Mouse (Mus musculus) MEL (cell line): ENCODE results near the gene Fahd1. TPM values are rescaled to one million over a fixed set of nuclear protein-coding genes. Genes with fewer than 3 reads are reported as not detected.

Experiments
- DNase-seq: peaks from one replicate; pipeline ENCODE4 v3.0.0; 2011; ENCODE audit warnings: low read depth, low spot score
- H3K27ac ChIP-seq: 2 replicates; pipeline ENCODE4 v1.5.1; 2012; ENCODE audit warnings: low read depth, mild to moderate bottlenecking, control low read depth, low read length, moderate library complexity; ENCODE audit not compliant: control insufficient read depth
- H3K27me3 ChIP-seq, 2 experiments: fragments of 150-350 bp in 1 of 2; sonication (generic) in 1 of 2; 2 replicates each; pipeline ENCODE4 v1.6.1; 2012; ENCODE audit warnings: low read length in 2 of 2, mild to moderate bottlenecking in 2 of 2, improper control_type of control experiment in 1 of 2, moderate library complexity in 1 of 2; ENCODE audit not compliant: insufficient read depth in 2 of 2, control insufficient read depth in 1 of 2
- H3K36me3 ChIP-seq, 2 experiments: 2 replicates each; pipeline ENCODE4 v1.6.1; 2012 to 2014; ENCODE audit warnings: low read length in 2 of 2, improper control_type of control experiment in 1 of 2, inconsistent platforms in 1 of 2, mild to moderate bottlenecking in 1 of 2; ENCODE audit not compliant: insufficient read depth in 2 of 2, control insufficient read depth in 1 of 2
- H3K4me1 ChIP-seq, 2 experiments: fragments of 150-350 bp in 1 of 2; sonication (generic) in 1 of 2; 2 replicates each; pipeline ENCODE4 v1.6.1; 2012; ENCODE audit warnings: low read length in 2 of 2, improper control_type of control experiment in 1 of 2, mild to moderate bottlenecking in 1 of 2; ENCODE audit not compliant: insufficient read depth in 2 of 2, control insufficient read depth in 1 of 2
- H3K4me3 ChIP-seq, 2 experiments: fragments of 150-350 bp in 1 of 2; sonication (generic) in 1 of 2; 2 replicates each; pipeline ENCODE4 v1.5.1; 2012; ENCODE audit warnings: low read depth in 2 of 2, low read length in 2 of 2, mild to moderate bottlenecking in 2 of 2, moderate library complexity in 2 of 2, control low read depth in 1 of 2, improper control_type of control experiment in 1 of 2; ENCODE audit not compliant: control insufficient read depth in 1 of 2, insufficient read depth in 1 of 2
- H3K79me2 ChIP-seq: 2 replicates; pipeline ENCODE4 v1.6.1; 2012; ENCODE audit warnings: mild to moderate bottlenecking, low read length, moderate library complexity; ENCODE audit not compliant: control insufficient read depth, poor library complexity, insufficient read depth
- H3K9ac ChIP-seq: 2 replicates; pipeline ENCODE4 v1.6.1; 2012; ENCODE audit warnings: low read depth, mild to moderate bottlenecking, control low read depth, low read length, moderate library complexity; ENCODE audit not compliant: control insufficient read depth, poor library complexity, severe bottlenecking
- H3K9me3 ChIP-seq: fragments of 150-350 bp; sonication (generic); replicated peaks from 2 replicates; pipeline ENCODE4 v1.6.1; 2012; ENCODE audit warnings: mild to moderate bottlenecking, low read length, improper control_type of control experiment, moderate library complexity; ENCODE audit not compliant: insufficient read depth
- BHLHE40 ChIP-seq: IDR thresholded peaks from 2 replicates; pipeline ENCODE4 v1.6.1; 2012; ENCODE audit warnings: low read depth, mild to moderate bottlenecking, inconsistent platforms, low read length, improper control_type of control experiment, borderline replicate concordance
- CHD1 ChIP-seq: IDR thresholded peaks from 2 replicates; pipeline ENCODE4 v1.6.1; 2012; ENCODE audit warnings: low read depth, mild to moderate bottlenecking, inconsistent platforms, low read length, improper control_type of control experiment
- CHD2 ChIP-seq: IDR thresholded peaks from 2 replicates; pipeline ENCODE4 v1.6.1; 2011; ENCODE audit warnings: low read length, improper control_type of control experiment
- EP300 ChIP-seq, 2 experiments: IDR thresholded peaks; 2 replicates each; pipeline ENCODE4 v1.6.1; 2011; ENCODE audit warnings: improper control_type of control experiment in 2 of 2, low read length in 2 of 2, low read depth in 1 of 2, mild to moderate bottlenecking in 1 of 2
- ETS1 ChIP-seq: IDR thresholded peaks from 2 replicates; pipeline ENCODE4 v1.6.1; 2012; ENCODE audit warnings: low read depth, mild to moderate bottlenecking, inconsistent platforms, low read length, improper control_type of control experiment, moderate library complexity
- GABPA ChIP-seq: IDR thresholded peaks from 2 replicates; pipeline ENCODE4 v1.6.1; 2012; ENCODE audit warnings: low read depth, mild to moderate bottlenecking, inconsistent platforms, low read length, improper control_type of control experiment, moderate library complexity
- HCFC1 ChIP-seq: IDR thresholded peaks from 2 replicates; pipeline ENCODE4 v1.6.1; 2012; ENCODE audit warnings: low read depth, mild to moderate bottlenecking, inconsistent platforms, low read length, improper control_type of control experiment, moderate library complexity
- JUND ChIP-seq: IDR thresholded peaks from 2 replicates; pipeline ENCODE4 v1.6.1; 2011; ENCODE audit warnings: low read depth, mild to moderate bottlenecking, improper control_type of control experiment, low read length
- KAT2A ChIP-seq: conservative IDR thresholded peaks from 2 replicates; pipeline ENCODE4 v1.6.1; 2012; ENCODE audit warnings: low read depth, low read length, improper control_type of control experiment, inconsistent platforms
- MAFK ChIP-seq: IDR thresholded peaks from 2 replicates; pipeline ENCODE4 v1.6.1; 2011; ENCODE audit warnings: low read depth, mild to moderate bottlenecking, low read length, improper control_type of control experiment, borderline replicate concordance
- MAZ ChIP-seq: IDR thresholded peaks from 2 replicates; pipeline ENCODE4 v1.6.1; 2012; ENCODE audit warnings: low read depth, mild to moderate bottlenecking, inconsistent platforms, low read length, improper control_type of control experiment
- MEF2A ChIP-seq: IDR thresholded peaks from 2 replicates; pipeline ENCODE4 v1.6.1; 2014; ENCODE audit warnings: low read depth, mild to moderate bottlenecking, inconsistent platforms, low read length, improper control_type of control experiment; ENCODE audit not compliant: poor library complexity, insufficient replicate concordance, severe bottlenecking; ENCODE audit errors: extremely low read depth
- MYC ChIP-seq: IDR thresholded peaks from 2 replicates; pipeline ENCODE4 v1.6.1; 2011; ENCODE audit warnings: low read depth, mild to moderate bottlenecking, low read length, improper control_type of control experiment, moderate library complexity
- NELFE ChIP-seq: IDR thresholded peaks from 2 replicates; pipeline ENCODE4 v1.6.1; 2011; ENCODE audit warnings: low read depth, low read length, improper control_type of control experiment
- RCOR1 ChIP-seq: IDR thresholded peaks from 2 replicates; pipeline ENCODE4 v1.6.1; 2012; ENCODE audit warnings: low read depth, mild to moderate bottlenecking, inconsistent platforms, low read length, improper control_type of control experiment
- SMC3 ChIP-seq: IDR thresholded peaks from 2 replicates; pipeline ENCODE4 v1.6.1; 2011; ENCODE audit warnings: low read depth, low read length, improper control_type of control experiment
- TBP ChIP-seq: IDR thresholded peaks from 2 replicates; pipeline ENCODE4 v1.8.0; 2011; ENCODE audit warnings: low read depth, low read length, improper control_type of control experiment
- UBTF ChIP-seq: IDR thresholded peaks from 2 replicates; pipeline ENCODE4 v1.6.1; 2012; ENCODE audit warnings: low read depth, mild to moderate bottlenecking, inconsistent platforms, low read length, improper control_type of control experiment, moderate library complexity, borderline replicate concordance; ENCODE audit not compliant: insufficient read depth
- USF1 ChIP-seq: IDR thresholded peaks from 2 replicates; pipeline ENCODE4 v1.6.1; 2014; ENCODE audit warnings: low read depth, mild to moderate bottlenecking, inconsistent platforms, low read length, improper control_type of control experiment, moderate library complexity
- ZC3H11A ChIP-seq: IDR thresholded peaks from 2 replicates; pipeline ENCODE4 v1.6.1; 2012; ENCODE audit warnings: low read depth, mild to moderate bottlenecking, inconsistent platforms, low read length, improper control_type of control experiment
- ZKSCAN1 ChIP-seq: IDR thresholded peaks from 2 replicates; pipeline ENCODE4 v1.6.1; 2012; ENCODE audit warnings: low read depth, mild to moderate bottlenecking, inconsistent platforms, low read length, improper control_type of control experiment, moderate library complexity
- ZNF384 ChIP-seq: IDR thresholded peaks from 2 replicates; pipeline ENCODE4 v1.6.1; 2012; ENCODE audit warnings: low read depth, mild to moderate bottlenecking, inconsistent platforms, low read length, improper control_type of control experiment
- polyA plus RNA-seq, 2 experiments: library from polyadenylated mRNA; stranded (reverse) in 1 of 2; unstranded in 1 of 2; fragments of >175 nt in 1 of 2; fragments of >200 nt in 1 of 2; gene quantifications; 2 replicates each; pipeline versions ENCODE4 v1.2.1 to v1.2.4; 2012; ENCODE audit warnings: low replicate concordance in 2 of 2, low read depth in 1 of 2; ENCODE audit not compliant: insufficient read length in 2 of 2, insufficient read depth in 1 of 2, missing spikeins in 1 of 2
- total RNA-seq: library from RNA; depleted of rRNA; stranded (reverse); fragments of 300-350 nt; gene quantifications from 2 replicates; pipeline ENCODE4 v1.2.3, GENCODE M21; 2012

Fahd1 gene
- total and polyA plus RNA-seq, 3 experiments: 2.7 to 4.7 TPM; not detected in 1

- TF ChIP-seq GABPA (no peak), BHLHE40 (no peak), HCFC1 (no peak)
Measured at GRCm38 (mm10) chr17:24865776-24866175, 15.6 kb upstream of the Fahd1 start, which contains the start of gene Igfals (continued).

DNA sequence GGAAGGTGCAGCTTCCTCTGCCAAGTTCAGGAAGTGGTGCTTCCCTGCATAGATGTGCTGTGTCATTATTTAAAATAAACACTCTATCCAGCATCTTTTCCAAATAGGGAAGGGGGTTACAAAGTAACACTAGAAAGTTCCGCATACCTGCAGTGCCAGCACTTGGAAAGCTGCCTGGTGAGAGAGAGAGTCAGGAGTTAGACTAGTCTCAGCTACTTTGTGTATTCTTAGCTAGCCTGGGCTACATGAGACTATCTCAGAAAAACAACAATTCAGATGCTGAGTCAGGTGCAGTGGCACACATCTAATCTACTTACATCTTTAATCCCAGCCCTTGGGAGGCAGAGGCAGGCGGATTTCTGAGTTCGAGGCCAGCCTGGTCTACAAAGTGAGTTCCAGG lies 11.6 kb upstream of the Fahd1 start:
- H3K27ac ChIP-seq: no peak overlapping the region

DNA sequence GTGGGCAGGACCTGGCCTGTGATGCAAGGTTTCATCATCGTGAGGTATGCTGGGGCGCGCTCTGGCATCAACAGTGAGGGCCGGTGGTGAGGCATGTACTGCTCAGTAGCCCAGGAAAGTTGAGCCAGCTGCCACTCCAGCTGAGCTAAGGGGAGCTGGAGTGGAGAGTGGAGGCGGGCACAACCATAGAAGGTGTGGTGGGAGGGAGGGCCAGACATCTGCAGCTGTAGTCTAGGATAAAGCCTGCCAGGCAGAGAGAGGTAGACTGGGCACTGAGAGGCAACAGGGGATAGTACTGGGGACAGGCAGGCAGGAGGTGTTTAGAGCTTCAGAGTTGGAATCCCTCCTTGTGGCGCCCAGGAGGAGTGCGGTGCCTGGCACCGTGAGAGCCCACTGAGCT lies 9.9 kb upstream of the Fahd1 start:
- H3K4me3 ChIP-seq: no peak overlapping the region
- H3K4me1 ChIP-seq: peaks cover 4 to 16% of the 10 kb centered on the region in 2 experiments
- no peak overlapping the region for H3K9ac ChIP-seq
- H3K9me3 ChIP-seq: no peaks in the 10 kb centered on the region
- H3K27ac ChIP-seq: no peak overlapping the region
- no peaks in the 10 kb centered on the region for H3K79me2 ChIP-seq
- DNase-seq: no peak
- no peaks in the 10 kb centered on the region for H3K27me3 ChIP-seq
- TF ChIP-seq ZKSCAN1 (no peak), HCFC1 (no peak), MAZ (no peak), BHLHE40 (no peak), CHD1 (no peak), ETS1 (no peak), UBTF (no peak), KAT2A (no peak), RCOR1 (no peak), ZNF384 (no peak), TBP (no peak), EP300 (IDR thresholded peaks at IDR 0.05; ENCODE audit: low read depth in 1 of 2, low read length in 2 of 2) (no peak), ZC3H11A (no peak), MAFK (no peak), MYC (no peak), NELFE (no peak)
- TF ChIP-seq, all 39 proteins: peak for 0
- peaks cover 0 to 11% of the 10 kb centered on the region in 2 experiments; a peak in 2 of 4 replicates for H3K36me3 ChIP-seq

More for the DNA sequence above, 11.6 kb upstream of the Fahd1 start:
- TF ChIP-seq ETS1 (no peak), NELFE (no peak), MEF2A (no peak), JUND (no peak), CHD1 (no peak), RCOR1 (no peak), USF1 (no peak), SMC3 (no peak), CHD2 (no peak)
- TF ChIP-seq, all 39 proteins: peak for 0
- Histone ChIP-seq H3K4me1 (peaks cover 4 to 16% of the 10 kb centered on the region in 2 experiments), H3K9me3 (no peaks in the 10 kb centered on the region), H3K79me2 (no peaks in the 10 kb centered on the region), H3K36me3 (peaks cover 0 to 11% of the 10 kb centered on the region in 2 experiments; a peak in 2 of 4 replicates), H3K9ac (no peak overlapping the region), H3K27me3 (no peaks in the 10 kb centered on the region), H3K4me3 (no peak overlapping the region)
- no peak for DNase-seq
